Mouse (Mus musculus) left cerebral cortex, adult 11 months (tissue): Measurements from ENCODE around the gene Lnx2.

Experiments used
- DNase-seq: peaks from one replicate; pipeline ENCODE4 v3.0.0; 2022; ENCODE audit warnings: low spot score

Gene Lnx2

GRCm38 (mm10) chr5:147018761-147019160, 57.6 kb downstream of the Lnx2 start:
- DNase-seq, result no peak

GRCm38 (mm10) chr5:147017526-147017925, 58.9 kb downstream of the Lnx2 start:
- no peak for DNase-seq

GRCm38 (mm10) chr5:147016622-147017021, 59.8 kb downstream of the Lnx2 start:
- no peak for DNase-seq

GRCm38 (mm10) chr5:147015191-147015590, 61.2 kb downstream of the Lnx2 start:
- no peak for DNase-seq

GRCm38 (mm10) chr5:147013845-147014244, 62.5 kb downstream of the Lnx2 start:
- no peak for DNase-seq

GRCm38 (mm10) chr5:147011333-147011732, 65.1 kb downstream of the Lnx2 start:
- DNase-seq, result no peak

- DNase-seq, result no peak
These were observed 73.1 kb downstream of the Lnx2 start for GRCm38 (mm10) chr5:147003303-147003702.

GRCm38 (mm10) chr5:147001312-147001711, 75.1 kb downstream of the Lnx2 start:
- DNase-seq, result no peak

GRCm38 (mm10) chr5:146998802-146999201, 77.6 kb downstream of the Lnx2 start:
- no peak for DNase-seq

- DNase-seq, result no peak
These were observed 79.6 kb downstream of the Lnx2 start for GRCm38 (mm10) chr5:146996812-146997211.

- no peak for DNase-seq
These were observed 81.4 kb downstream of the Lnx2 start for GRCm38 (mm10) chr5:146994973-146995372.

- DNase-seq, result no peak
These were observed 82.9 kb downstream of the Lnx2 start for GRCm38 (mm10) chr5:146993509-146993908.

GRCm38 (mm10) chr5:146989051-146989450, 87.3 kb downstream of the Lnx2 start:
- DNase-seq, result no peak

- no peak for DNase-seq
These were observed 88.8 kb downstream of the Lnx2 start for GRCm38 (mm10) chr5:146987588-146987987.

- no peak for DNase-seq
These were observed 90.5 kb downstream of the Lnx2 start for GRCm38 (mm10) chr5:146985725-146986433.

GRCm38 (mm10) chr5:146983216-146983615, 93.2 kb downstream of the Lnx2 start:
- DNase-seq, result no peak

- no peak for DNase-seq
These were observed 95.0 kb downstream of the Lnx2 start for GRCm38 (mm10) chr5:146981376-146981775.

- no peak for DNase-seq
These were observed 101.6 kb downstream of the Lnx2 start for GRCm38 (mm10) chr5:146974781-146975123.

- DNase-seq, result no peak
These were observed 102.3 kb downstream of the Lnx2 start for GRCm38 (mm10) chr5:146973858-146974780.

- DNase-seq, result no peak
These were observed 103.0 kb downstream of the Lnx2 start for GRCm38 (mm10) chr5:146973353-146973752.

GRCm38 (mm10) chr5:146971776-146972561, 104.4 kb downstream of the Lnx2 start:
- DNase-seq, result no peak

GRCm38 (mm10) chr5:146968695-146969393, 107.5 kb downstream of the Lnx2 start:
- DNase-seq, result no peak
